Mouse (Mus musculus): ENCODE results near the gene Zfp101. TPM values are rescaled to one million over a fixed set of nuclear protein-coding genes. Genes with fewer than 3 reads are reported as not detected.

Gene Zfp101
- total RNA-seq (2021) = 10 to 100 TPM in 1 of 2 experiments, 1 to 10 TPM in 1; 7.3 to 11.0 TPM

DNA sequence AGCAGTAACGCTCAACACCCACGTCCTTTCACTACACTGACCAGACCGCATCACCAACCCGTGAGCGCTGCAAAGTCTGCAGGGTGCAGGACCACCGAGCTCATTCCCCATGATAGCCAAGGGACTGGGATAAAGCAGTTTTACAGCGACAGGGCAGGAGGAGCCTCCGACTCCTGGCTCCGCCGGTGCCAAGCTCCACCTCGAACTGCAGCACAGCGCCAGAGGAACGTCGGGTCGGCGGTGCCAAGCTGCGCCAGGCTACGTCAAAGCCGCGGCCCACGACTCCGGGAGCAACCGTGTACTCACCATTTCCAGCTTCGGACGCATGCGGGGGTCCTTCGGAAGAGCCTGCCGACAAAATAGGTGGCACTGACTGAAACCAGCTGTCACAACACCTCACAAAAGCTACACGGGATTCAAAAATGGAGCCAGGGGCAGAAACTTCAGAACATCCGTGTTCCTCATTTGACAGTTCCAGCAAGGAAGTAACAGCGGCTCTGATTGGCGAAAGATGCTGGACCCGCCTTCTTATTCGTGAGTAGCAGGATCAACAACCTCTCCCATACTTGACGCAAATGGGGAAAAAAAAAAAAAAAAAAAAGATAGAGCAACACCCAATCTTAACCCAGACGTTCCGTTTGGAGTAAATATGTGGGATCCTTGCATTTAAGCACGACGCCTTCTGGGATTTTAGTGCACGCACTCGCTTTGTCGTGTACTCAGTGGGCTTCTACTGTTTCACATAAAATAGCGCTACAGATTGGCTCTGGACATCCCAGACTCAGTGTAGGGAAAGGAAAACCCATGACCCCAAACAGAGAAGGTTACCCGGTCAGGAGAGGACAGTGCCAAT is at the start of gene Zfp101:
TSS of gene Zfp101 (minus strand) at position 460 of the 853 bp plus-strand sequence.
- peak; percentile 91 to 95 for DNase-seq (ENCODE audit: extremely low spot score in 1 of 2, low spot score in 2 of 2)
- intact Hi-C loops (cut with DNase I) = no loop called here

DNA sequence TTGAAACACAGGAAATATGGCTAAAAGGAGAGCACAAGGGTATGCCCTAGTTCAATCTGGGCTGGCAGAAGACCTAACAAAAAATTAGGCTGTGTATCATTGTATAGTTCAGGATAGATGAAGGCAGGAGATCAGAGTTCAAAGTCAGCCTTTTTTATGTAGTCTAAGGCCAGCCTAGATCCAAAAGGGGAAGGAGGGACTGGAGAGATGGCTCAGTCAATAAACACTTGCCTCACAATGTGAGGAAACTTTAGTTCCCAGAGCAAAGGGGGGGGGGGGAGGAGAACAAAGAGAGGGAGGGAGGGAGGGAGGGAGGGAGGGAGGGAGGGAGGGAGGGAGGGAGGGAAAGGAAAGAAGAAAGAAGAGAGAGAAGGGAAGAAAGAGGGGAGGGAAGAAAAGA is 46.7 kb upstream of the Zfp101 start:
- DNase-seq (ENCODE audit: extremely low spot score in 1 of 2, low spot score in 2 of 2) = no peak
- intact Hi-C loops (cut with DNase I) = loop anchor here (10.0 kb wide), 1 partner anchor 364 kb away; no protein-coding TSS in a partner anchor

DNA sequence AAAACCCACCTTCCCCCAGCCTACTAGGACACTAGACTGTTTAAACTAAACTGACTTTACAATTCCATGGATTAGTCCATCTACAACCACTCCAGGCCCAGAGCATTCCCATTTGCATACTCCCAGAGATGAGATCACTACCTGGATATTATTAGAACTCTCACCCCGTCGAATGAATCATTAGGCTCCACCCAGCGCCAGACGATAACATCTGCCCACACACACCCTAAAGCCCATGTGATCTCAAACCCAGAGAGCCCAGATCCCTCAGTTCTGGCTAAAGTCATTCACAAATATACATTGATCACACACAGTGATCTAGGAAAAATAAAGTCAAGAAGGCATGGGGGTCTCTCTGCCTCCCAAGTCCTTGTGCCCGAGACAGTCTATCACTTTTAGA is 45.5 kb upstream of the Zfp101 start:
- no peak for DNase-seq (ENCODE audit: extremely low spot score in 1 of 2, low spot score in 2 of 2)
- intact Hi-C loops (cut with DNase I) = loop anchor here (5.0 to 10.0 kb wide), 2 partner anchors 97 to 365 kb away; no protein-coding TSS in a partner anchor

DNA sequence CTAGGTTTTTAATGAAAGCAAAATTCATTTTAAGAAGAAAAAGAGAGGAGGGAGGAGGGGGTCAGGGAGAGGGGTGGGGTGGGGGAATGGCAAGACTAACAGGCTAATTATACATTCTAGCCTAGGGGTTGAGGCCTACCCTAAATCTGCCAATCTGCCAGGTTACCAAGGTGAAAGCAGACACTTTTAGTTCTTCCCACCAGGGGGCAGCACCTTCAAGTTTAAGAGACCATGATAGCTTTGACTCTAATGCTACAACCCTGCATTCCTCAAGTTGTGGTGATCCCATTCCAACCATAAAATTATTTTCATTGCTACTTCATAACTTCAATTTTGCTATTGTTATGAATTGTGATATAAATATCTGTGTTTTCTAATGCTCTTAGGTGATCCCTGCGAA is 44.7 kb upstream of the Zfp101 start:
- intact Hi-C loops (cut with DNase I) = loop anchor here (5.0 kb wide), 1 partner anchor 98 kb away; no protein-coding TSS in a partner anchor
- DNase-seq (ENCODE audit: extremely low spot score in 1 of 2, low spot score in 2 of 2) = peak; percentile 48 to 68

DNA sequence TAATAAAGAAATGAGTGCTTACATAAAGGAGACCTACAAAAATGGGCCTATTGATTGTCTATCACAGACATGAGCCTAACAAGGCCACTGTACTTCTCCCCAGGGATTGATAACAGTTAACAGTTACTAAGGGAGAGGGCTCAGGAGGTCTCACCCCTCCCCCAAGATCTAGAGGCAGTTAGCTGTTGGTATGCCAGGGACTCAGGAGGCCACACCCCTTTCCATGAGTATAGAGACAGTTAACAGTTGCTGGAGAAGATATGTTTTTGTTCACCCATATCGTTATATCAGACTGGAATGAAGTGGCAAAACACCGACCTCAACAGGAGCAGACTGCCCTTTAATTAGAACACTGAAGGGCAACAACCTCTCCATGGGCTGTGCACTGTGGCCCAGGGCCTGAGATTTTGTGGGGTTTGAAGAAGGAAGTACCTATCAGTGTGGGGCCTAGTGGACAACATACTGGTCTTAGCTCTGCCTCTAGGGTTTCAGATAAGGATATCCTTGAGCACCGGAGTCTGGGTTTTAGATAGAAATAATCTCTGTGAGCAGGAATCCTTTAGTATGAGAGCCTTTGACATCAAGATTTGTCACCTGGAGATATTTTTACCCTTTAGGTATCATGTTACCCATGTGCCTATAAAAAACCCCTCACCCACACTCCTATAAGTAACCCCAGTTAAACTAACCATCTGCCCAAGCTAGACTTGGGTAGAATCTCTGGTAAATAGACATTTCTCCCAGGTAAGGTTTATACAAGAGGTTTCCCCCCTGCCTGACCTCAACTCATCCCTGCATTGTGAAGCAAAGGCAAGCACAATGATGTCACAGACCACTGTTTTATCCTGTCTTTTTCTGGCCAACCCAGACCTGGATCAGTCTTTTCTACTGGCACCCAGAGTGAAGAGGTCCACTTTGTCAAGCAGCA is 37.8 kb upstream of the Zfp101 start, which contains the start of gene Actl9:
TSS of gene Actl9 (plus strand) at position 878 of the 928 bp plus-strand sequence.
- intact Hi-C loops (cut with DNase I) = no loop called here
- DNase-seq (ENCODE audit: extremely low spot score in 1 of 2, low spot score in 2 of 2) = no peak

DNA sequence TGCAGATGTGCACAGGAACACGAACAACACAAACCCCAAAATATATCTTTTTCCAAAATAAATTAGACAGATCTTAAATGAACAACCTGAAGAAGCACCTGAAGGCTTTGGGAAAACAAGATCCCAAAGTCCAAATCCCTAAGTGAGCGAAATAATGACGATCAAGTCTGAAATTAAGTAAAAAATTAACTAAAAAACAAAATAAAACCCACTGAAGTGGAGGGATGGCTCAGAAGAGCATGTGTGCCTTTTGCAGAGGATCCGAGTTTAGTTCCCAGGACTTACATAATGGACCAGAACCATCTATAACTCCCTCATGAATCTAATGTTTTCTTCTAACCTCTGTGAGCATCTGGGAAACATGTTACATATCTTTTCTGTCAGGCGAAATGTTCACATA is 2.2 kb downstream of the Zfp101 start:
- intact Hi-C loops (cut with DNase I) = no loop called here
- no peak for DNase-seq (ENCODE audit: extremely low spot score in 1 of 2, low spot score in 2 of 2)

DNA sequence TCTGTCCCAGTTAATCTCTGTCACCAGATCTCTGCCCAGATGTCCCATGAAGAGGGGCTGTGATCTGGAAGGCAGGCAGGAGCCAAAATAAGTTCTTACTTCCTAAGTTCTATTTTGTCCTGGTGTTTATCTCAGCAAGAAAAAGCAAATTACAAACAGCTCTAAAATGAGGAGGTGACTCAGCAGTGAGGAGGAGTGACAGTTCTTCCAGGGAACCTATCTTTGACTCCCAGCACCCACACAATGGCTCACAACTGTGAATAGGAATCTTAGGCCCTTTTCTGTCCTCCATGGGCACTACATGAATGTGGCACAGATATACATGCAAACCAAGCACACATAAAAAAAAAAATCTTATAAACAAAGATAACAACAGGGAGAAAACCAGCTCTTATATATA is 8.7 kb downstream of the Zfp101 start:
- DNase-seq (ENCODE audit: extremely low spot score in 1 of 2, low spot score in 2 of 2) = no peak
- intact Hi-C loops (cut with DNase I) = no loop called here

DNA sequence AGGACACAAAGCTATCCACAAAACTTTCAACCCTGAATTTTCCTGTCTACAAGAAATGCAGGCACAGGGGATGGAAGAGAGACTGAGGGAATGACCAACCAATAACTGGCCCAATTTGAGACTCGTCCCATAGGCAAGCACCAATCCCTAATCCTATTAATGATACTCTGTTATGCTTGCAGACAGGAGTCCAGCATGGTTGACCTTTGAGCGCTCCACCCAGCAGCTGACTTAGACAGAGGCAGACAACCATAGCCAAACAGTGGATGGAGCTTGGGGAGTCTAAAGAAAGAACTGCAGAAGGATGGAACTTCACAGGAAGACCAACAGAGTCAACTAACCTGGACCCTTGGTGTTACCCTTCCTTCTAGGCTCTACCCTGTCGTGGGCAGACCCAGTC is 21.6 kb downstream of the Zfp101 start:
- intact Hi-C loops (cut with DNase I) = no loop called here
- no peak for DNase-seq (ENCODE audit: extremely low spot score in 1 of 2, low spot score in 2 of 2)

DNA sequence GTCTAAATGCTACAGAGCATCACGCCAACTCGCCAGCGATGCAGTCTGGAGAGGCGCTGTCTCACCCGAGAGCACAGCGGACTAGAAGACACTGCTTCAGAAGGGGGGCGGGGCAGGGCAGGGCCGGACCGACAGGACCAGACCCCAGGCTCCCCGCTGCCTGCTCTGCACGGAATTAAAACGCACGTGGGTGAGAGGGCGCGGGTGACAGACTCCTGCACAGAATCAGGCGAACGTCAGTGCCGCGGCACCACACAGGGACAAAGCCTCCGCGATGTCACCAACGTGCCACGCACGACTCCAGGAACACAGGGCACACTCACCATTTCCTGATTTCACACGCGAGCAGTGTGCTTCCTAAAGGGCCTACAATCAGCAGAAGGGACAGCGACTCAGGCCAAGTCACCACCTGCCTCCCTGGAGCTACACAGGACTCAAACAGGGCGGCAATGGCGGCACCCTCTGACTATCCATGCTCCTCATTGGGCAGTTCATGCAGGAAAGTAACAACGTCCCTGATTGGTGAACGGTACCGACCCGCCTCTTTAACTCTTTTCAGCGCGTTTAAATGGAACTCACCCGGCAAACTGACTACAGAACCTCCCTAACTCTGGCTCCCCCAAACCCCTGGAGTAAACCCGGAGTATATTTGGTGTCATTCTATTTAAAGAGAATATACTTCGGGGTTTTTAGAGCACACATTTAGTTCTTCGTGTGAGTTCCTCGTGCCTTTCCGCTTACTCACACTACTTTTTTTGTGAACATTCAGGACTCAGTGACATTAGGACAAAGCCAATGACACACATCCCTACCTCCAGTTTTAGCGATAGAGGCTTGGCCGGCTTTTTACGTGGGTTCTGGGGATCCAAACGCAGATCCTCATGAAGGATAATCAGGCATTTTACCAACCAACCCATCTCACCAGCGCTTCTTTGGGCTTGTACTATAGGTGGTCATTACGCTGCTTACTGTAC is 35.7 kb downstream of the Zfp101 start, which contains the start of gene Zfp81:
TSS of gene Zfp81 (minus strand) at position 468 of the 974 bp plus-strand sequence.
- DNase-seq (ENCODE audit: extremely low spot score in 1 of 2, low spot score in 2 of 2) = peak; percentile 88 to 91
- intact Hi-C loops (cut with DNase I) = no loop called here

DNA sequence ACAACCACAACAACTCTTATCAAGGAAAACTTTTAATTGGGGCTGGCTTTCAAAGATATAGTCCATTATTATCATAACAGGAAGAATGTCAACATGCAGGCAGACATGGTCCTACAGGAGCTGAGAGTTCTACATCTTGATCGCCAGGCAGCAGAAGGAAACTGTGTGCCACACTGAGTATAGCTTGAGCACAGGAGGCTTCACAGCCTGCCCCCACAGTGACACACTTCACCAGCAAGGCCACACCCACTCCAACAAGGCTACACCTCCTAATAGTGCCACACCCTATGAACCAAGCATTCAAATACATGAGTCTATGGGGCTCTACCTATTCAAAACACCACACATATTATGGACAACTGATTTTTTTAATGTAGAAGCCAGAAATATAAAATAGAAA is 41.5 kb downstream of the Zfp101 start:
- no peak for DNase-seq (ENCODE audit: extremely low spot score in 1 of 2, low spot score in 2 of 2)
- intact Hi-C loops (cut with DNase I) = no loop called here

Other genes starting within 250 kb of the Zfp101 start
- not detected for gene Olfr55, start 226.2 kb downstream of the Zfp101 start, total RNA-seq (2021)
- not detected for gene Olfr239, start 203.3 kb downstream of the Zfp101 start, total RNA-seq (2021)
- under 1 TPM; 0.55 to 0.60 TPM for gene Olfr1564, start 173.0 kb downstream of the Zfp101 start, total RNA-seq (2021)
- gene Zfp955a, start 139.5 kb downstream of the Zfp101 start, total RNA-seq (2021) = 10 to 100 TPM; 14.0 to 14.5 TPM
- gene Olfr63, start 130.0 kb downstream of the Zfp101 start, total RNA-seq (2021) = not detected
- gene Zfp955b, start 105.1 kb downstream of the Zfp101 start, total RNA-seq (2021) = 10 to 100 TPM; 24.1 to 24.9 TPM
- gene Zfp81, start 35.8 kb downstream of the Zfp101 start, total RNA-seq (2021) = 10 to 100 TPM; 25.1 to 25.3 TPM
- not detected for gene Actl9, start 38.3 kb upstream of the Zfp101 start, total RNA-seq (2021)
- gene Adamts10, start 129.6 kb upstream of the Zfp101 start, total RNA-seq (2021) = 10 to 100 TPM; 35.9 to 37.2 TPM
- gene Myo1f, start 161.1 kb upstream of the Zfp101 start, total RNA-seq (2021) = 1 to 10 TPM; 1.4 to 1.8 TPM
- gene Zfp414, start 234.4 kb upstream of the Zfp101 start, total RNA-seq (2021) = 10 to 100 TPM; 46.5 to 47.5 TPM
- gene Pram1, start 243.4 kb upstream of the Zfp101 start, total RNA-seq (2021) = under 1 TPM; 0.26 to 0.47 TPM